Mouse (Mus musculus) MEL (cell line): Measurements from ENCODE around the gene Adprh.

ENCODE experiments used
- BHLHE40 ChIP-seq: IDR thresholded peaks from 2 replicates; pipeline ENCODE4 v1.6.1; 2012; ENCODE audit warnings: low read depth, mild to moderate bottlenecking, inconsistent platforms, low read length, improper control_type of control experiment, borderline replicate concordance
- CTCF ChIP-seq, 3 experiments: IDR thresholded peaks in 2 of 3; conservative IDR thresholded peaks in 1 of 3; 2 replicates each; pipeline ENCODE4 v1.5.1; 2011 to 2012; ENCODE audit warnings: low read length in 3 of 3, low read depth in 2 of 3, mild to moderate bottlenecking in 2 of 3, improper control_type of control experiment in 1 of 3, inconsistent platforms in 1 of 3, mixed read lengths in 1 of 3, moderate library complexity in 1 of 3; ENCODE audit not compliant: control insufficient read depth in 1 of 3, insufficient read depth in 1 of 3, poor library complexity in 1 of 3, severe bottlenecking in 1 of 3
- EP300 ChIP-seq, 2 experiments: IDR thresholded peaks; 2 replicates each; pipeline ENCODE4 v1.6.1; 2011; ENCODE audit warnings: improper control_type of control experiment in 2 of 2, low read length in 2 of 2, low read depth in 1 of 2, mild to moderate bottlenecking in 1 of 2
- GATA1 ChIP-seq: IDR thresholded peaks from 2 replicates; pipeline ENCODE4 v1.6.1; 2011; ENCODE audit warnings: low read depth, low read length, improper control_type of control experiment
- MAFK ChIP-seq: IDR thresholded peaks from 2 replicates; pipeline ENCODE4 v1.6.1; 2011; ENCODE audit warnings: low read depth, mild to moderate bottlenecking, low read length, improper control_type of control experiment, borderline replicate concordance
- MAZ ChIP-seq: IDR thresholded peaks from 2 replicates; pipeline ENCODE4 v1.6.1; 2012; ENCODE audit warnings: low read depth, mild to moderate bottlenecking, inconsistent platforms, low read length, improper control_type of control experiment
- MYB ChIP-seq: IDR thresholded peaks from 2 replicates; pipeline ENCODE4 v1.6.1; 2011; ENCODE audit warnings: mild to moderate bottlenecking, low read depth, low read length, improper control_type of control experiment
- POLR2A ChIP-seq, 2 experiments: IDR thresholded peaks; 2 replicates each; pipeline ENCODE4 v1.6.1; 2011 to 2012; ENCODE audit warnings: low read length in 2 of 2, mild to moderate bottlenecking in 2 of 2, control low read depth in 1 of 2, improper control_type of control experiment in 1 of 2, low read depth in 1 of 2, moderate library complexity in 1 of 2; ENCODE audit not compliant: control insufficient read depth in 1 of 2, insufficient read depth in 1 of 2, poor library complexity in 1 of 2
- RAD21 ChIP-seq: IDR thresholded peaks from 2 replicates; pipeline ENCODE4 v1.6.1; 2011; ENCODE audit warnings: mild to moderate bottlenecking, low read depth, low read length, improper control_type of control experiment
- TBP ChIP-seq: IDR thresholded peaks from 2 replicates; pipeline ENCODE4 v1.8.0; 2011; ENCODE audit warnings: low read depth, low read length, improper control_type of control experiment
- ZNF384 ChIP-seq: IDR thresholded peaks from 2 replicates; pipeline ENCODE4 v1.6.1; 2012; ENCODE audit warnings: low read depth, mild to moderate bottlenecking, inconsistent platforms, low read length, improper control_type of control experiment

DNA sequence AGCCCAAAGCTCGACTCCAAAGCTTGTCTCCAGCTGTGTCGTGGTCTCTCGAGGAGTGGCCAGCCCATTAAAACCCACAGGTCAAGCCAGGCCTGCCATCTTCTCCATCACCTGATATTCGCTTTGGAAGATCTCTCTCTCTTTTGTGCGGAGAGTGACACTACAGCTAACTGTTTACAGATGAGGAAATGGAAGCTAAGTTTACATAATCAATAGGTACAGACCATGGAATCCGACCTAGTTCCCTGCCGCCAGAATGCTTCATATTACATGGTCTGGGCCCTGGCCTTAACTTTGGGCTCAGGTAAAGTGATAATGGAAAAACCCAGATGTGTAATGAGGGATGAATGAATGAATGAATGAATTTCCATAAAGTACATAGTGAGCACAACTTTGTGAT is 1.8 kb downstream of the Adprh start:
- no peak for TF ChIP-seq CTCF (IDR thresholded peaks at IDR 0.05 in 2 of 3, conservative IDR thresholded peaks at IDR 0.05 in 1 of 3; ENCODE audit: control insufficient read depth in 1 of 3, insufficient read depth in 1 of 3, low read depth in 2 of 3, low read length in 3 of 3, poor library complexity in 1 of 3, severe bottlenecking in 1 of 3)
- TF ChIP-seq EP300 (IDR thresholded peaks at IDR 0.05; ENCODE audit: low read depth in 1 of 2, low read length in 2 of 2), result no peak
- no peak for TF ChIP-seq POLR2A (IDR thresholded peaks at IDR 0.05; ENCODE audit: control insufficient read depth in 1 of 2, insufficient read depth in 1 of 2, low read depth in 1 of 2, low read length in 2 of 2, poor library complexity in 1 of 2)
- TF ChIP-seq BHLHE40, result no peak
- TF ChIP-seq MAFK, result no peak
- TF ChIP-seq RAD21, result no peak
- TF ChIP-seq MYB, result no peak
- no peak for TF ChIP-seq ZNF384
- no peak for TF ChIP-seq MAZ
- no peak for TF ChIP-seq GATA1
- TF ChIP-seq TBP, result no peak
